Mouse (Mus musculus) intestine, postnatal 0 days (tissue): ENCODE measurements around the gene AC134908.4. TPM values are rescaled to one million over a fixed set of nuclear protein-coding genes. Genes with fewer than 3 reads are reported as not detected.
A peak's percentile ranks its signal among the peaks of the same experiment; 100 is the strongest.

Experiments used
- ATAC-seq: fragments of 200-750 bp; cut with Nextera tagmentation; 2 replicates; pipeline ENCODE4 v1.8.0; 2017; ENCODE audit warnings: mild to moderate bottlenecking, moderate TSS enrichment, moderate library complexity
- H3K27ac ChIP-seq: fragments of 300-500 bp; sonication (generic); 2 replicates; pipeline ENCODE4 v1.5.1; 2014; ENCODE audit warnings: mild to moderate bottlenecking, low read depth, low read length, moderate library complexity
- H3K27me3 ChIP-seq: fragments of 300-500 bp; sonication (generic); replicated peaks from 2 replicates; pipeline ENCODE4 v1.6.1; 2014; ENCODE audit warnings: low read length, mixed read lengths; ENCODE audit not compliant: control insufficient read depth, insufficient read depth
- H3K36me3 ChIP-seq: fragments of 300-500 bp; sonication (generic); 2 replicates; pipeline ENCODE4 v1.6.1; 2014; ENCODE audit warnings: mild to moderate bottlenecking, moderate library complexity; ENCODE audit not compliant: control insufficient read depth, insufficient read depth
- H3K4me1 ChIP-seq: fragments of 300-500 bp; sonication (generic); replicated peaks from 2 replicates; pipeline ENCODE4 v1.6.1; 2014; ENCODE audit warnings: antibody characterized with exemption, low read length, mixed read lengths; ENCODE audit not compliant: control insufficient read depth, insufficient read depth
- H3K4me2 ChIP-seq: fragments of 300-500 bp; sonication (generic); replicated peaks from 2 replicates; pipeline ENCODE4 v1.6.1; 2014; ENCODE audit warnings: low read depth, mild to moderate bottlenecking, moderate library complexity
- H3K4me3 ChIP-seq: fragments of 300-500 bp; sonication (generic); 2 replicates; pipeline ENCODE4 v1.5.1; 2014; ENCODE audit warnings: low read depth, low read length
- H3K9ac ChIP-seq: fragments of 300-500 bp; sonication (generic); 2 replicates; pipeline ENCODE4 v1.6.1; 2014; ENCODE audit warnings: mild to moderate bottlenecking, low read depth, low read length
- H3K9me3 ChIP-seq: fragments of 300-500 bp; sonication (generic); 2 replicates; pipeline ENCODE4 v1.6.1; 2016; ENCODE audit warnings: mixed run types; ENCODE audit not compliant: control insufficient read depth
- CTCF ChIP-seq: sonication (generic); IDR thresholded peaks from 2 replicates; pipeline ENCODE4 v1.5.1; 2016; ENCODE audit warnings: low read depth, mild to moderate bottlenecking, control low read depth, antibody characterized with exemption, moderate library complexity
- WGBS: fragments of 180-500 bp; shearing (Covaris S2); extraction: QIAGEN DNeasy Blood & Tissue Kit; methylation state at CpG from one replicate; pipeline ENCODE4 v1.1.7; 2014; 5-methylcytosine and 5-hydroxymethylcytosine counted together
- polyA plus RNA-seq: library from polyadenylated mRNA; unstranded; fragments of >200 nt; fragmentation: Nextera tagmentation; extraction: Ambion mirVana; gene quantifications from 2 replicates; pipeline ENCODE4 v1.2.1, GENCODE M21; 2015

The AC134908.4 gene
- polyA plus RNA-seq, 1 experiment from 2014 or later: not detected

DNA sequence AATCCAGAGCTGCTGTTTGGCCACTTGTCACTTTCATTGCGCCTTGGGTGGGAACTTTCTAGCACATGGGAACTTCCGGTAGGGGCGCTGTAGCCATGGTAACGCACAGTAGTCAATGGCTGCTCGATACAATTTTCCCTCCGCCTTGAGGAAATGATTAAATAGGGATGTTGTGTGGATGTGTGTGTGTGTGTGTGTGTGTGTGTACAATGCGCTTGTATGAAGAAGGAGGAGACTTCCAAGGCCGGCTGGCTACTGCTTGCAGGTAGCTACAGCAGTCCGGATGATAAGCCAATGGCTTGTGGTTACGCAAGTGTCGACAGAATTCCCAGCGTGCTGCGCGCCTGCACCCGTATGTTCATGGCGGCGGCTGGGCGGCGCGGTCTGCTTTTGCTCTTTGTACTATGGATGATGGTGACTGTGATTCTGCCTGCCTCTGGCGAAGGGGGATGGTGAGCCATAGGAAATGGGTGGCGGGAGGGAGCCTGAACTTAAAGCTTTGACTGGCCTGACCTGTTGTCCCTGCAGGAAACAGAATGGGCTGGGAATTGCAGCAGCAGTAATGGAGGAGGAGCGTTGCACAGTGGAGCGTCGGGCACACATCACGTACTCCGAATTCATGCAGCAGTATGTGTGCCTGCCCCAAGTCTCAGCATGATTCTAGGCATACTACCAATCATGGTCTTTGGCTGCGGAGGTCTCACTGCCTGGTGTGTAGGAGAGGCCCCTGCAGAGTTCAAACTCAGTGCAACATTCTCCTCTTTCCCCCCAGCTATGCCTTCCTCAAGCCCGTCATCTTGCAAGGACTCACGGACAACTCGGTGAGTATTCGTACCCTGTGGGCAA lies 33.5 kb upstream of the AC134908.4 start, which contains the start of gene Jmjd8:
TSS of gene Jmjd8 (plus strand) at position 156 of the 846 bp plus-strand sequence.
- Histone ChIP-seq H3K27ac (peak within 1 kb of the TSS; percentile 69), H3K36me3 (peaks cover 32% of the 10 kb centered on the region), H3K4me3 (peak within 1 kb of the TSS; percentile 52), H3K27me3 (no peaks in the 10 kb centered on the region), H3K9ac (peak within 1 kb of the TSS; percentile 41), H3K4me1 (peaks cover 18% of the 10 kb centered on the region), H3K9me3 (no peaks in the 10 kb centered on the region), H3K4me2 (peak within 1 kb of the TSS; percentile 86)
- TF ChIP-seq CTCF: peak; percentile 70
- under 1% methylated on average over 32 of the region's 32 CpGs for WGBS
- peak; percentile 41 for ATAC-seq

DNA sequence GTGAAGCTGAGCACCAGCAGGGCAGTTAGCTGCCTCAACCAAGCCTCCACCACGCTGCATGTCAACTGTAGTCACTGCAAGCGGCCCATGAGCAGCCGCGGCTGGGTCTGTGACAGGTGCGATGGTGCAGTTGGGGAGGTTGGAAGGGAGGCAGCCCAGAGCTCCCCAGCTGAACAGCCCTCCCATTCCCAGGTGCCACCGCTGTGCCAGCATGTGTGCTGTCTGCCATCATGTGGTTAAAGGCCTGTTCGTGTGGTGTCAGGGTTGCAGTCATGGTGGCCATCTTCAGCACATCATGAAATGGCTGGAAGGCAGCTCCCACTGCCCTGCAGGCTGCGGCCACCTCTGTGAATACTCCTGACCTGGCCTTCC lies 32.8 kb upstream of the AC134908.4 start:
- Histone ChIP-seq H3K4me3 (no peak overlapping the region; the same call in 1 of the 2 replicates), H3K36me3 (peaks cover 32% of the 10 kb centered on the region), H3K9me3 (no peaks in the 10 kb centered on the region), H3K4me1 (peaks cover 19% of the 10 kb centered on the region), H3K4me2 (peak overlapping the region; percentile 86), H3K27me3 (no peaks in the 10 kb centered on the region), H3K9ac (no peak overlapping the region), H3K27ac (no peak overlapping the region)
- no peak for TF ChIP-seq CTCF
- ATAC-seq: no peak
- WGBS: 82% methylated on average over 8 of the region's 8 CpGs

DNA sequence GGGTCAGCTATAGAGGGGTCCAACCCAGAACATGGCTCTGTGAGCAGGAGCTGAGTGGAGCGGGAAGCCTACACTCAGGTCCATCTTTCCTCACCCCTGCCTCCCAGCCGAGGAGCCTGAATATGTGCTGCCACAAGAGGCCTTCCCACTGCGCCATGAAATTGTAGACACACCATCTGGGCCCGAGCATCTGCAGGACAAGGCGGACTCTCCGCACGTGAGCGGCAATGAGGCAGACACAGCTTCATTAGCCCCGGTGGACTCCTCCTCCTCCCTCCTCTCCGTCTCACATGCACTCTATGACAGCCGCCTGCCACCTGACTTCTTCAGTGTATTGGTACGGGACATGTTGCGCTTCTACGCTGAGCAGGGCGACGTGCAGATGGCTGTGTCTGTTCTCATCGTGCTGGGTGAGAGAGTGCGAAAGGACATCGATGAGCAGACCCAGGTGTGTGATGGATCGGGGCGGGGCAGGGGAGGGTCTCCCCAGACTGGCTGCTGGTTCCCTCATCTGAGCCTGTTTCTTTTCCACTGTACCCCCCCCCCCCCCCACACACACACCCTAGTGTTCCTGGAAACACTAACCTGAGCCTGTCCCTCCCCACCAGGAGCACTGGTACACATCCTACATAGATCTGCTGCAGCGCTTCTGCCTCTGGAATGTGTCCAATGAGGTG lies 32.2 kb upstream of the AC134908.4 start:
- peaks cover 19% of the 10 kb centered on the region for H3K4me1 ChIP-seq
- TF ChIP-seq CTCF: no peak
- H3K27ac ChIP-seq: no peak overlapping the region

DNA sequence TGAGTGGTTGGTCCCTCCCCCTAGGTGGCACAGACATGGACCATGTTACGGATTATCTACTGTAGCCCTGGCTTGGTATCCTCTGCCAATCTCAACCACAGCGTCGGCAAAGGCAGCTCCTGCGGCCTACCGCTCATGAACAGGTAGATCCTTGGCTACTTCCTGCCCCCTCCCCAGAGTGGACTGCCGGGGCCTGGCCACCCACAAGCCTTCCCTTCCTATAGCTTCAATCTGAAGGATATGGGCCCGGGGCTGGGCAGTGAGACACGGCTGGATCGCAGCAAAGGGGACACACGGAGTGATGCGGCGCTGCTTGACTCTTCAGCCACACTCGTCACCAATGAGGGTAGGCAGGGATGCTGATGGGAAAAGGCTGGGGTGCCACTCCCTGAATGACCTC lies 31.6 kb upstream of the AC134908.4 start:
- Histone ChIP-seq H3K27ac (no peak overlapping the region), H3K27me3 (no peaks in the 10 kb centered on the region), H3K4me3 (no peak overlapping the region), H3K9me3 (no peaks in the 10 kb centered on the region), H3K4me1 (peaks cover 19% of the 10 kb centered on the region), H3K4me2 (no peak overlapping the region), H3K9ac (no peak overlapping the region), H3K36me3 (peaks cover 32% of the 10 kb centered on the region)
- WGBS: 96% methylated on average over 13 of the region's 13 CpGs
- no peak for ATAC-seq
- no peak for TF ChIP-seq CTCF

More for the DNA sequence above, 32.2 kb upstream of the AC134908.4 start:
- WGBS: 93% methylated on average over 22 of the region's 22 CpGs
- no peak for ATAC-seq
- Histone ChIP-seq H3K9me3 (no peaks in the 10 kb centered on the region), H3K4me3 (no peak overlapping the region), H3K36me3 (peaks cover 32% of the 10 kb centered on the region), H3K9ac (no peak overlapping the region), H3K27me3 (no peaks in the 10 kb centered on the region), H3K4me2 (no peak overlapping the region)

DNA sequence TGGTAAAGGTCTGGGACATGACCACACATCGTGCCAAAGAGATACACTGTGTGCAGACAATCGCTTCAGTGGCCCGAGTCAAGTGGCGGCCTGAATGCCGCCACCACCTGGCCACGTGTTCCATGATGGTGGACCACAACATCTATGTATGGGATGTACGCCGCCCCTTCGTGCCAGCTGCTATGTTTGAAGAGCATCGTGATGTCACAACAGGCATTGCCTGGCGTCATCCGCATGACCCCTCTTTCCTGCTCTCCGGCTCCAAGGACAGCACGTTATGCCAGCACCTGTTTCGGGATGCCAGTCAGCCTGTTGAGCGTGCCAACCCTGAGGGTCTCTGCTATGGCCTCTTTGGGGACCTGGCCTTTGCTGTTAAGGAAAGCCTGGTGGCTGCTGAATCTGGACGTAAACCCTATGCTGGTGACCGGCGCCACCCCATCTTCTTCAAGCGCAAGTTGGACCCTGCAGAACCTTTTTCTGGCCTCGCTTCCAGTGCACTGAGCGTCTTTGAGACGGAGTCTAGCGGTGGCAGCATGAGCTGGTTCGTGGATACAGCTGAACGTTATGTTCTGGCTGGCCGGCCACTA lies 30.6 kb upstream of the AC134908.4 start:
- no peak for TF ChIP-seq CTCF
- Histone ChIP-seq H3K4me3 (no peak overlapping the region), H3K27me3 (no peaks in the 10 kb centered on the region), H3K36me3 (peaks cover 26% of the 10 kb centered on the region), H3K9me3 (no peaks in the 10 kb centered on the region), H3K27ac (no peak overlapping the region), H3K9ac (no peak overlapping the region), H3K4me2 (no peak overlapping the region), H3K4me1 (peaks cover 11% of the 10 kb centered on the region)
- no peak for ATAC-seq
- WGBS: 96% methylated on average over 27 of the region's 27 CpGs

DNA sequence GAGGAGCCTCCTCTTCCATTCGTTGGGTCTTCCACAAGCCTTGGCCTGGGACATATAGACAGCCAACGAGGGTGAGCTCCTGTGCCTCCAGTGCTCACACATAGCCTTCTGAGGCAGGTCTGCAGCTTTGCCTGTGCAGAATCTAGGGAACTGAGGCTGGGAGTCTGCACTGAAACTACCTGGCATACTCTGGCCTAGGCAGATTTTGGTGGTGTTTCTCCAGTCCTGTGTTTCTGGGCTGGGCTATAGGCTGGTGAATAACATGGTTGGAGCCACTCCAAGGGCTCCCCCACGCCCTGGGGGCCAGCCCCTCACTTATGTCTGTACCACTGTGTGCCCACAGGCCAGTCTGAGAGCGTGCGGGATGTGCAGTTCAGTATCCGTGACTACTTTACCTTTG lies 29.9 kb upstream of the AC134908.4 start:
- TF ChIP-seq CTCF: no peak
- no peak overlapping the region for H3K4me3 ChIP-seq
- H3K36me3 ChIP-seq: peaks cover 18% of the 10 kb centered on the region
- H3K9me3 ChIP-seq: no peaks in the 10 kb centered on the region
- peaks cover 2% of the 10 kb centered on the region for H3K27me3 ChIP-seq
- H3K4me1 ChIP-seq: peaks cover 10% of the 10 kb centered on the region
- no peak overlapping the region for H3K27ac ChIP-seq
- WGBS: 91% methylated on average over 6 of the region's 6 CpGs
- 0 out of 2 replicates have a peak overlapping the region, but pooled peaks have one; percentile 94 for H3K4me2 ChIP-seq
- no peak for ATAC-seq
- no peak overlapping the region for H3K9ac ChIP-seq
